ENCODE assay signal across 22 mouse cellular contexts in the genomic region with DNA sequence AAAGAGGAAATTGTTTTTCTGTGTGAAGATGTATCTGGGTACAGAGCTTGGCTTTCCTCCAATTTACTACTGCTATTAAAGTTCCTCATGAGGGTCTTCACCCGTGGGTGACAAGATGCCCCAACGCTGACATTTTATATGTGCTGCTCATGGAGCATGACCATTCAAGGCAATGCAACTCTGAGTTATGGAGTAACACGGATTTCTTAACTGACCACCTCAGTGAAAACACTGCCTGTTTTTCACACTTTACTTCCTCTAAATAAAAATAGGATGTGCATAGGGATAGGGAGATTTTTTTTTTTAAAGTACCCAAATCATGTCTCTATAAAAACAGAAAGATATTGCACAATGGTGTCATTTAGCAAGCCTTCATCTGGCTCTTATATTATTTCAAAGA.
"Had no signal": no experiment of that assay in that cellular context is flagged by ENCODE, and none has a peak within 500 bp of the region (broad histone marks: within the 10 kb centered on the region; RNA-seq: fewer than 3 reads in every experiment).

No protein-coding gene starts in this region.

- H3K36me3 ChIP-seq: limb, embryonic 10.5 days; limb, embryonic 13.5 days; liver, embryonic 12.5 days; liver, embryonic 15.5 days; lung, embryonic 15.5 days; neural tube, embryonic 12.5 days; neural tube, embryonic 15.5 days; stomach, embryonic 15.5 days had no signal

- H3K4me2 ChIP-seq: limb, embryonic 13.5 days; liver, embryonic 12.5 days; liver, embryonic 15.5 days; lung, embryonic 15.5 days; midbrain, embryonic 11.5 days; neural tube, embryonic 12.5 days; neural tube, embryonic 15.5 days; stomach, embryonic 15.5 days had no signal

- H3K9ac ChIP-seq: limb, embryonic 13.5 days; liver, embryonic 12.5 days; liver, embryonic 15.5 days; lung, embryonic 15.5 days; neural tube, embryonic 12.5 days; neural tube, embryonic 15.5 days; stomach, embryonic 15.5 days had no signal

- ATAC-seq: intestine, embryonic 16.5 days; liver, embryonic 12.5 days had no signal

- DNase-seq: kidney, adult 18-20 months; kidney, adult 9 months; kidney, postnatal 14 days; kidney, postnatal 4 days; liver; lung, adult 18-20 months; lung, postnatal 14 days; midbrain, embryonic 14.5 days; right cerebral cortex, adult 18-20 months; right cerebral cortex, postnatal 25 days; spleen, adult 18-20 months; thymus, postnatal 25 days had no signal

- H3K27ac ChIP-seq: limb, embryonic 10.5 days; limb, embryonic 13.5 days; liver, embryonic 12.5 days; liver, embryonic 15.5 days; lung, embryonic 15.5 days; neural tube, embryonic 12.5 days; neural tube, embryonic 15.5 days; stomach, embryonic 15.5 days had no signal

- H3K9me3 ChIP-seq: limb, embryonic 10.5 days; limb, embryonic 13.5 days; liver, embryonic 12.5 days; liver, embryonic 15.5 days; lung, embryonic 15.5 days; neural tube, embryonic 12.5 days; neural tube, embryonic 15.5 days; stomach, embryonic 15.5 days had no signal

- H3K4me3 ChIP-seq: limb, embryonic 10.5 days; limb, embryonic 13.5 days; liver, embryonic 12.5 days; liver, embryonic 15.5 days; lung, embryonic 15.5 days; neural tube, embryonic 12.5 days; neural tube, embryonic 15.5 days; stomach, embryonic 15.5 days had no signal

- H3K27me3 ChIP-seq: limb, embryonic 13.5 days; liver, embryonic 12.5 days; liver, embryonic 15.5 days; lung, embryonic 15.5 days; neural tube, embryonic 12.5 days; neural tube, embryonic 15.5 days; stomach, embryonic 15.5 days had no signal

- H3K4me1 ChIP-seq: limb, embryonic 10.5 days; limb, embryonic 13.5 days; liver, embryonic 12.5 days; liver, embryonic 15.5 days; lung, embryonic 15.5 days; neural tube, embryonic 12.5 days; neural tube, embryonic 15.5 days; stomach, embryonic 15.5 days had no signal
